Mouse (Mus musculus) testis, adult 2 months (tissue): ENCODE data around the gene Map2.

ENCODE experiments used
- CTCF ChIP-seq: fragments of 200-500 bp; IDR thresholded peaks from 2 replicates; pipeline ENCODE4 v1.5.1; 2012; ENCODE audit warnings: low read depth, mild to moderate bottlenecking, inconsistent platforms, low read length, moderate library complexity; ENCODE audit not compliant: control insufficient read depth, insufficient read depth, insufficient replicate concordance
- POLR2A ChIP-seq: fragments of 200-500 bp; IDR thresholded peaks from 2 replicates; pipeline ENCODE4 v1.6.1; 2012; ENCODE audit warnings: low read depth, mild to moderate bottlenecking, inconsistent platforms, low read length, moderate library complexity; ENCODE audit not compliant: control insufficient read depth

- TF ChIP-seq CTCF (no peak), POLR2A (no peak)
These were observed 21.2 kb downstream of the Map2 start for GRCm38 (mm10) chr1:66196240-66196639.
